Mouse (Mus musculus): ENCODE data around the gene Egr2.

The Egr2 gene

GRCm38 (mm10) chr10:67538106-67538505 lies 2.8 kb downstream of the Egr2 start:
- intact Hi-C loops (cut with DNase I): loop anchor here (5.0 kb wide), 2 partner anchors 221 to 319 kb away; no protein-coding TSS in a partner anchor

GRCm38 (mm10) chr10:67538585-67539400 lies 3.5 kb downstream of the Egr2 start:
- intact Hi-C loops (cut with DNase I): loop anchor here (5.0 kb wide), 2 partner anchors 221 to 319 kb away; no protein-coding TSS in a partner anchor

- intact Hi-C loops (cut with DNase I): loop anchor here (5.0 kb wide), 2 partner anchors 222 to 318 kb away; no protein-coding TSS in a partner anchor
Measured at GRCm38 (mm10) chr10:67539401-67539730, 4.1 kb downstream of the Egr2 start.

GRCm38 (mm10) chr10:67540591-67540990 lies 5.3 kb downstream of the Egr2 start:
- intact Hi-C loops (cut with DNase I): no loop called here

GRCm38 (mm10) chr10:67547850-67548260 lies 12.6 kb downstream of the Egr2 start:
- intact Hi-C loops (cut with DNase I): no loop called here

GRCm38 (mm10) chr10:67548261-67548854 lies 13.1 kb downstream of the Egr2 start:
- intact Hi-C loops (cut with DNase I): no loop called here

- intact Hi-C loops (cut with DNase I): no loop called here
Measured at GRCm38 (mm10) chr10:67548877-67549731, 13.8 kb downstream of the Egr2 start, which contains the start of gene Ado. Gene Ado (minus strand): TSS chr10:67548955.

GRCm38 (mm10) chr10:67558053-67558452 lies 22.8 kb downstream of the Egr2 start:
- intact Hi-C loops (cut with DNase I): no loop called here

GRCm38 (mm10) chr10:67559765-67560394 lies 24.6 kb downstream of the Egr2 start:
- intact Hi-C loops (cut with DNase I): no loop called here

GRCm38 (mm10) chr10:67561185-67561584 lies 25.9 kb downstream of the Egr2 start:
- intact Hi-C loops (cut with DNase I): no loop called here

GRCm38 (mm10) chr10:67564509-67564908 lies 29.2 kb downstream of the Egr2 start:
- intact Hi-C loops (cut with DNase I): no loop called here

- intact Hi-C loops (cut with DNase I): no loop called here
Measured at GRCm38 (mm10) chr10:67566104-67566503, 30.8 kb downstream of the Egr2 start.

- intact Hi-C loops (cut with DNase I): no loop called here
Measured at GRCm38 (mm10) chr10:67569539-67569938, 34.3 kb downstream of the Egr2 start.

- intact Hi-C loops (cut with DNase I): no loop called here
Measured at GRCm38 (mm10) chr10:67571443-67571842, 36.2 kb downstream of the Egr2 start.

GRCm38 (mm10) chr10:67573310-67573709 lies 38.0 kb downstream of the Egr2 start:
- intact Hi-C loops (cut with DNase I): no loop called here

GRCm38 (mm10) chr10:67579830-67580229 lies 44.6 kb downstream of the Egr2 start:
- intact Hi-C loops (cut with DNase I): no loop called here

GRCm38 (mm10) chr10:67581698-67582285 lies 46.5 kb downstream of the Egr2 start:
- intact Hi-C loops (cut with DNase I): no loop called here

- intact Hi-C loops (cut with DNase I): no loop called here
Measured at GRCm38 (mm10) chr10:67585873-67586610, 50.8 kb downstream of the Egr2 start.

Measured in adrenal gland (tissue).